Comparison of ENCODE assay signal across 12 mouse cellular contexts in the genomic region with DNA sequence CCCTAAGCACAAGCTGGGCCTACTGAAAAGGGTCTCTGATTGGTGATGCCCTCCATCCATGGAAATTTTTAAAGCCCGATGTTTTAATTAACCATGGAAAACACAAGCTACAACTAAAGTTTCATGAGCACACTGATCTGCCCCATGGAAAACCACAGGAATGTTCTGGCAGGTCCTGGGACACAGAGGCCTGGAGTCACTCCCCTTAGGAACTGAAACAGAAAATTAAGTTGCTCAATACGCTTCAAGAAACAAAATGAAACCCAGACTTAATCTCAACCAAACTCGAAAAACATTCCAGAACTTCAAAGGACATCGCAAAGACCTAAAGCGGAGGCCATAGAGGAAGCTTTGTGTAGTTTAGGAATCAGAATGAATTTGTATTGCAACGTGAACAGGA.
DNase-seq lines count a peak whose midpoint lies in the region; ATAC-seq and TF ChIP-seq lines count a peak whose summit lies in the region.
"Had no signal": no experiment of that assay in that cellular context is flagged by ENCODE, and none has a peak within 500 bp of the region (broad histone marks: within the 10 kb centered on the region; RNA-seq: fewer than 3 reads in every experiment).

No protein-coding gene starts in this region.

- no peaks in the 10 kb centered on the region for H3K9me3 ChIP-seq in forebrain, embryonic 11.5 days (ENCODE audit: control insufficient read depth, low read length)
- H3K9me3 ChIP-seq in forebrain, postnatal 0 days (ENCODE audit: low read length) = peaks cover 8% of the 10 kb centered on the region; the same call in 1 of the 2 replicates
- 0 out of 2 replicates have a peak, but pooled peaks cover 4% of the 10 kb centered on the region for H3K9me3 ChIP-seq in limb, embryonic 13.5 days
- H3K9me3 ChIP-seq: heart, embryonic 15.5 days; liver, embryonic 13.5 days had no signal

- ATAC-seq in forebrain, embryonic 11.5 days (replicated peaks; ENCODE audit: low FRiP score) = no peak
- no peak for ATAC-seq in forebrain, postnatal 0 days
- peak; percentile 73; the same call in 1 of the 2 replicates for ATAC-seq in limb, embryonic 13.5 days (ENCODE audit: low FRiP score, low read depth)

- no peaks in the 10 kb centered on the region for H3K36me3 ChIP-seq in forebrain, embryonic 11.5 days (ENCODE audit: control insufficient read depth, insufficient read depth, low read length)
- no peaks in the 10 kb centered on the region for H3K36me3 ChIP-seq in forebrain, postnatal 0 days (ENCODE audit: insufficient read depth)
- H3K36me3 ChIP-seq in limb, embryonic 13.5 days = 0 out of 2 replicates have a peak, but pooled peaks cover 3% of the 10 kb centered on the region
- H3K36me3 ChIP-seq: heart, embryonic 15.5 days; liver, embryonic 13.5 days had no signal

- no peaks in the 10 kb centered on the region for H3K27me3 ChIP-seq in forebrain, embryonic 11.5 days (ENCODE audit: control insufficient read depth, insufficient read depth, low read length)
- H3K27me3 ChIP-seq in forebrain, postnatal 0 days (ENCODE audit: insufficient read depth, low read length) = no peaks in the 10 kb centered on the region
- no peaks in the 10 kb centered on the region for H3K27me3 ChIP-seq in limb, embryonic 13.5 days
- H3K27me3 ChIP-seq: heart, embryonic 15.5 days; liver, embryonic 13.5 days had no signal

- no peak overlapping the region for H3K9ac ChIP-seq in forebrain, embryonic 11.5 days (ENCODE audit: low read length)
- no peak overlapping the region for H3K9ac ChIP-seq in forebrain, postnatal 0 days
- no peak overlapping the region for H3K9ac ChIP-seq in limb, embryonic 13.5 days
- H3K9ac ChIP-seq: heart, embryonic 15.5 days; liver, embryonic 13.5 days had no signal

- no peak for TF ChIP-seq CTCF in forebrain, postnatal 0 days (IDR thresholded peaks at IDR 0.05; ENCODE audit: low read depth)

- intact Hi-C loops in left cerebral cortex, postnatal 25 days (cut with DNase I) = no loop called here

- DNase-seq in forebrain, embryonic 11.5 days (ENCODE audit: low spot score) = peak; percentile 44
- DNase-seq in forebrain, postnatal 0 days = no peak
- peak; percentile 24 for DNase-seq in ovary, adult 18-20 months (ENCODE audit: low spot score)
- DNase-seq in ovary, postnatal 14 days (ENCODE audit: low spot score) = no peak
- no peak for DNase-seq in spleen, postnatal 4 days (ENCODE audit: low spot score in 2 of 2)
- DNase-seq in left cerebral cortex, postnatal 25 days (ENCODE audit: low spot score in 2 of 2) = no peak
- DNase-seq in layer of hippocampus, postnatal 36 days = no peak
- DNase-seq: liver, embryonic 13.5 days; retina, postnatal 1 day had no signal

- H3K27ac ChIP-seq in forebrain, embryonic 11.5 days (ENCODE audit: low read depth, low read length) = no peak overlapping the region
- H3K27ac ChIP-seq in forebrain, postnatal 0 days (ENCODE audit: low read depth, low read length) = no peak overlapping the region
- peak overlapping the region; percentile 83 for H3K27ac ChIP-seq in limb, embryonic 13.5 days
- H3K27ac ChIP-seq: heart, embryonic 15.5 days; liver, embryonic 13.5 days; stomach, postnatal 0 days had no signal

- peaks cover 3% of the 10 kb centered on the region; the same call in 1 of the 2 replicates for H3K4me1 ChIP-seq in forebrain, embryonic 11.5 days (replicated peaks; ENCODE audit: control insufficient read depth, insufficient read depth, low read length)
- no peaks in the 10 kb centered on the region for H3K4me1 ChIP-seq in forebrain, postnatal 0 days (ENCODE audit: insufficient read depth)
- H3K4me1 ChIP-seq in limb, embryonic 13.5 days = peaks cover 39% of the 10 kb centered on the region
- H3K4me1 ChIP-seq: liver, embryonic 13.5 days had no signal

- 35% methylated on average over 6 of the region's 6 CpGs for WGBS in forebrain, embryonic 11.5 days
- WGBS in forebrain, postnatal 0 days = 45% methylated on average over 6 of the region's 6 CpGs
- WGBS in limb, embryonic 13.5 days = 30% methylated on average over 6 of the region's 6 CpGs

- H3K4me2 ChIP-seq in forebrain, embryonic 11.5 days (ENCODE audit: low read depth, low read length, severe bottlenecking) = no peak overlapping the region
- H3K4me2 ChIP-seq in forebrain, postnatal 0 days (ENCODE audit: low read depth) = no peak overlapping the region
- H3K4me2 ChIP-seq in limb, embryonic 13.5 days (replicated peaks) = peak overlapping the region; percentile 29
- H3K4me2 ChIP-seq: heart, embryonic 15.5 days; liver, embryonic 13.5 days had no signal

- H3K4me3 ChIP-seq in forebrain, embryonic 11.5 days (ENCODE audit: low read depth, low read length) = no peak overlapping the region
- no peak overlapping the region for H3K4me3 ChIP-seq in forebrain, postnatal 0 days (ENCODE audit: low read depth, low read length)
- H3K4me3 ChIP-seq in limb, embryonic 13.5 days = no peak overlapping the region
- H3K4me3 ChIP-seq: heart, embryonic 15.5 days; liver, embryonic 13.5 days had no signal

Comparison
In these comparisons a context has a peak if more than half of its experiments do, and no peak if none do; other contexts are left out.
1. DNase-seq: peak in forebrain, embryonic 11.5 days (single experiment) and ovary, adult 18-20 months (single experiment); none in forebrain, postnatal 0 days (single experiment), ovary, postnatal 14 days (single experiment), spleen, postnatal 4 days (0 of 2), left cerebral cortex, postnatal 25 days (0 of 2) and layer of hippocampus, postnatal 36 days (0 of 2).